Mouse (Mus musculus) liver, postnatal 0 days (tissue): ENCODE measurements around the gene Xpnpep1. TPM values are rescaled to one million over a fixed set of nuclear protein-coding genes. Genes with fewer than 3 reads are reported as not detected.

Experiments
- ATAC-seq: fragments of 200-750 bp; cut with Nextera tagmentation; 2 replicates; pipeline ENCODE4 v1.8.0; 2017; ENCODE audit warnings: mild to moderate bottlenecking, moderate library complexity
- DNase-seq: peaks from one replicate; pipeline ENCODE4 v3.0.0-alpha.2; 2016
- H3K27ac ChIP-seq: fragments of 300-500 bp; sonication (generic); 2 replicates; pipeline ENCODE4 v1.5.1; 2014; ENCODE audit warnings: antibody characterized with exemption, moderate library complexity, mild to moderate bottlenecking, low read depth
- H3K27me3 ChIP-seq: fragments of 300-500 bp; sonication (generic); 2 replicates; pipeline ENCODE4 v1.6.1; 2014; ENCODE audit warnings: low read length, control low read depth, mixed read lengths; ENCODE audit not compliant: insufficient read depth
- H3K36me3 ChIP-seq: fragments of 300-500 bp; sonication (generic); replicated peaks from 2 replicates; pipeline ENCODE4 v1.6.1; 2014; ENCODE audit warnings: mild to moderate bottlenecking, control low read depth, low read length, moderate library complexity, mixed read lengths; ENCODE audit not compliant: insufficient read depth
- H3K4me1 ChIP-seq: fragments of 300-500 bp; sonication (generic); 2 replicates; pipeline ENCODE4 v1.6.1; 2014; ENCODE audit warnings: antibody characterized with exemption, mild to moderate bottlenecking, control low read depth; ENCODE audit not compliant: insufficient read depth
- H3K4me2 ChIP-seq: fragments of 300-500 bp; sonication (generic); 2 replicates; pipeline ENCODE4 v1.6.1; 2014; ENCODE audit warnings: low read depth, mild to moderate bottlenecking, low read length, moderate library complexity, mixed read lengths
- H3K4me3 ChIP-seq: fragments of 300-500 bp; sonication (generic); 2 replicates; pipeline ENCODE4 v1.5.1; 2014; ENCODE audit warnings: low read depth, low read length
- H3K9ac ChIP-seq: fragments of 300-500 bp; sonication (generic); replicated peaks from 2 replicates; pipeline ENCODE4 v1.6.1; 2014; ENCODE audit warnings: mild to moderate bottlenecking, moderate library complexity
- H3K9me3 ChIP-seq: fragments of 300-500 bp; sonication (generic); 2 replicates; pipeline ENCODE4 v1.6.1; 2016; ENCODE audit warnings: mild to moderate bottlenecking, control low read depth, low read length, mixed read lengths
- CTCF ChIP-seq: sonication (generic); IDR thresholded peaks from 2 replicates; pipeline ENCODE4 v1.5.1; 2016; ENCODE audit warnings: antibody characterized with exemption, low read depth
- EP300 ChIP-seq: IDR thresholded peaks from 2 replicates; pipeline ENCODE4 v1.6.1; 2016; ENCODE audit warnings: antibody characterized with exemption, low read depth, mild to moderate bottlenecking
- WGBS: fragments of 180-500 bp; shearing (Covaris S2); extraction: QIAGEN DNeasy Blood & Tissue Kit; methylation state at CpG from one replicate; pipeline ENCODE4 v1.1.7; 2014; ENCODE audit not compliant: insufficient replicate concordance; 5-methylcytosine and 5-hydroxymethylcytosine counted together
- polyA plus RNA-seq: library from polyadenylated mRNA; unstranded; fragments of >200 nt; fragmentation: Nextera tagmentation; extraction: Ambion mirVana; gene quantifications from 2 replicates; pipeline ENCODE4 v1.2.1, GENCODE M21; 2015

Gene Xpnpep1
- polyA plus RNA-seq, 1 experiment from 2014 or later: 62.0 TPM

DNA sequence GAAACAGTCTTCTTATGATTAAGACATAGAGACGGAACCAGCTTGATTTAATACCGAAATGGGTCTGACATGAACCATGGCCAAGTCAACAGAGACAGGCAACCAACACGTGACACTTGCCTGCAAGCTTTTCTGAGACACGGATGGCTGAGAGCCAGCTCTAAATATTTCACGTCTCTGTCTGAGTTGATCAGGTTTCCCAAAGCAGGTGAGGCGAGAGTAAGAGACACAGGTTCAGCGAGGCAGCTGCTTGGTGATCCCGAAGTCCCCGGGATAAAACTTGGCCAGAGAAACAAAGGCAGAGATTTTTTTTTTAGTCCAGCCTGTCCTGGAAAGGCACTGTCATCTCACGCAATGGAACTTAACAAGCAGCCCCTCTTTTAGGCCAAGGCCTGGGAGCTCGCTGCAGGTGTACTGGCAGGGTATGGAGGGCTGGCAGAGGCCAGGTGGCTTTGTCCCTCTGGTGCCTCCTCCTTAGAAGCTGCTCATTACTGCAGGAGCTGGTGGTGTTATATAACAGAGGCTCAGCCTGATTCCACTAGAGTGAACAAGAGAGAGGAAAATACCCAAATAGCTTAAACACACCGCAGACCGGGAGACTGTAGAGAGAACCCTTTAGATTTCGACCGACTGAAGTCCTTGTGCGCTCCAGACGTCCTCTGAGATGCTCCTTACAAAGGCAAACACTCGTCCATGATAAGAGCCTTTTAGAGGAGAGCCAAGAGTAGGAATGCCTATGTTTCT is 36.4 kb upstream of the Xpnpep1 start:
- no peaks in the 10 kb centered on the region for H3K36me3 ChIP-seq
- TF ChIP-seq CTCF: no peak
- no peak for TF ChIP-seq EP300
- no peak overlapping the region for H3K4me3 ChIP-seq
- no peak overlapping the region for H3K9ac ChIP-seq
- H3K27me3 ChIP-seq: no peaks in the 10 kb centered on the region
- no peak for ATAC-seq
- 74% methylated on average over 18 of the region's 18 CpGs for WGBS
- H3K4me2 ChIP-seq: no peak overlapping the region
- no peak overlapping the region for H3K27ac ChIP-seq
- H3K9me3 ChIP-seq: no peaks in the 10 kb centered on the region
- H3K4me1 ChIP-seq: peaks cover 14% of the 10 kb centered on the region
- no peak for DNase-seq

DNA sequence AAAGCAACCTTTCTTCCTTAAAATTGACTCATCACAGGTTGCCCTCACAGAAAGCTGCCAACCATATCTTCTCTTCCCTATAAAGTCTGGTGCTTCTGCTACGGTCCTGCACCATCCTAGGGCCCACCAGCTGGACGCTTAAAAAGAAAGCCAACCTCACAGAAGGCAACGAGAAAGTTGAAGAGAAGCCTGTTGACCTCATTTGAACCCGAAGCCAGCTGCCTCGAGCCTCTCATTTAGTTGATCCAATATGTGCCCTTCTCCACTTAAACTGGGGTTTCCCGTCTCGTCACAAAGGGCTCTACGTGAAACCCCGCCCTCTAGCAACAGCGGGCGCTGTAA is 35.9 kb upstream of the Xpnpep1 start:
- H3K27me3 ChIP-seq: no peaks in the 10 kb centered on the region
- no peak overlapping the region for H3K4me2 ChIP-seq
- peaks cover 14% of the 10 kb centered on the region for H3K4me1 ChIP-seq
- ATAC-seq: no peak
- no peak overlapping the region for H3K9ac ChIP-seq
- DNase-seq: no peak
- WGBS: 83% methylated on average over 11 of the region's 11 CpGs
- H3K27ac ChIP-seq: no peak overlapping the region
- no peak overlapping the region for H3K4me3 ChIP-seq
- TF ChIP-seq EP300 (no peak), CTCF (no peak)
- no peaks in the 10 kb centered on the region for H3K36me3 ChIP-seq
- no peaks in the 10 kb centered on the region for H3K9me3 ChIP-seq

DNA sequence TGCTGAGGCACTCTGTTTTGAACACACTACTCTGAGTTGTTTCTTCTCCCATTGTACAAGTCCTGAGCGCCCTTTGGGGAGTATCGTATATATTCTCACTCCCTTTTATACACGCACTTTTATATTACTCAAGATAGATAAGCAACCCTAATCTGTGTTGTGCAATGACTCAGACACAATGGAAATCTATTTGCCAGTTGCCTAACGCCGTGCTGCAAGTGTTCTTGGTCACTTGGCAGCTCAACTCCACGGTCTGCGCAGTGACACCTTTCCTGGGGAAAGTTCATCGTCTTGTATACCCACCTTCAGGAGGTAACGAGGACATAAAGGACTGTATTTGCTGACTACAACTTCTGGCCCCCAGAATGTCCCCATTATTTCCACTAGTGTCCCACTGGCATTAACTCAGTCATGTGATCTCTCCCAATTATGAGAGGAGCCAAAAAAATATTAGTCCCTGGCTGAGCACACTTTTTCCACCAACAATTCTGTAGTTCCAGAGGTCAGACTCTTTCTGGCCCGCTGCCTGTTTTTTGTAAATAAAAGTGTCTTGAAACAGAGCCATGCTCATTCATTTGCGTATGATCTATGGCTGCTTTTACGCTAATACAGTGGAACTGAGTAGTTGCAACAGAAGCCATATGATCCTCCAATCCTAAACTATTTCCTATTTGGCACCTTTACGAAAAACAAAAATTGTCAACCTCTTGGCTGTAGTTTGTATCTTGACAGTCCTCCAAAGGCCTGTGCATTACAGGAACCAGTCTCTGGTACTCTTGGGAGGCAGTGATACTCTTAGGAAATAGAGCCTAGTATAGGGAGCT is 35.1 kb upstream of the Xpnpep1 start:
- H3K36me3 ChIP-seq: no peaks in the 10 kb centered on the region
- ATAC-seq (peak; percentile 43; the same call in 1 of the 2 replicates), DNase-seq (peak; percentile 33)
- no peak overlapping the region for H3K4me2 ChIP-seq
- peak overlapping the region; percentile 31; the same call in 1 of the 2 replicates for H3K27ac ChIP-seq
- no peak overlapping the region for H3K4me3 ChIP-seq
- H3K9me3 ChIP-seq: no peaks in the 10 kb centered on the region
- no peak overlapping the region for H3K9ac ChIP-seq
- peaks cover 12% of the 10 kb centered on the region for H3K4me1 ChIP-seq
- TF ChIP-seq CTCF (no peak), EP300 (no peak; the same call in 1 of the 2 replicates)
- WGBS: 60% methylated on average over 13 of the region's 13 CpGs
- H3K27me3 ChIP-seq: no peaks in the 10 kb centered on the region

DNA sequence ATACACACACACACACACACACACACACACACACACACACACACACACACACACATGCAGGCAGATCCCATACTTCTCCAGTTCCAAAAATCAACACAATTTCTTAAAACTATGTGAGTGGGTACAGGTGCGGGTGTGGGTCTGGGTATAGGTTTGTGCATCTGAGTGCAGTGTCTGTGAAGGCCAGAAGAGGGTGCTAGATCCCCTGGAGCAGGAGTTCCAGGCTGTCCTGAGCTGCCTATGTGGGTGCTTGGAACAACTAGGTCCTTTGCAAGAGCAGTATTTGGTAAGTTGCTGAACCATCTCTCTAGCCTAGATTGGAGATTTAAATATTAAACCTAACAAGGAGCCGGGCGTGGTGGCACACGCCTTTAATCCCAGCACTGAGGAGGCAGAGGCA is 33.5 kb upstream of the Xpnpep1 start:
- Histone ChIP-seq H3K4me1 (peaks cover 12% of the 10 kb centered on the region), H3K27ac (no peak overlapping the region), H3K36me3 (no peaks in the 10 kb centered on the region), H3K27me3 (no peaks in the 10 kb centered on the region), H3K4me2 (no peak overlapping the region), H3K9ac (no peak overlapping the region), H3K9me3 (no peaks in the 10 kb centered on the region), H3K4me3 (no peak overlapping the region)
- WGBS: 94% methylated on average over 4 of the region's 4 CpGs
- no peak for ATAC-seq
- DNase-seq: no peak
- TF ChIP-seq EP300 (no peak), CTCF (peak; percentile 57)

DNA sequence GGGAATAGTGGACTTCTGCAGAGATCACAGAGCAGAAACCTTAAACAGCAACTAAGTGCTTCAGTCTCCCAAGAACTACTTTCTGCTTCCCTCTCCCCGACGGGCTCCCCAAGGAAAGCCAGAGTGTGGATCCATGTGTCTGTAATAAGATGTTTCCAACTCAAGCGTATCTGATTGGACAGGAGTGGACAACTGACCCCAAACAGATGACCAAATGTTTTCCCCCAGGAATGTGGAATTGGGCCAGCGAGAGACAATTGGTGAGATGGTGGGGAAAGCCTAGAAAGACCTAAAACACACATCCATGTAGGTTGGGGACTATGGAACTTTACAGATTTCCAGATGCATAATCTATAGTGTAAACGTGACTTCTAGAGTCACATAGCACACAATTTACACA is 32.4 kb upstream of the Xpnpep1 start:
- no peak overlapping the region for H3K4me2 ChIP-seq
- H3K9ac ChIP-seq: no peak overlapping the region
- no peaks in the 10 kb centered on the region for H3K27me3 ChIP-seq
- H3K4me1 ChIP-seq: peaks cover 12% of the 10 kb centered on the region
- ATAC-seq (no peak), DNase-seq (no peak)
- TF ChIP-seq EP300 (no peak), CTCF (no peak)
- H3K9me3 ChIP-seq: no peaks in the 10 kb centered on the region
- WGBS: 82% methylated on average over 5 of the region's 5 CpGs
- H3K4me3 ChIP-seq: no peak overlapping the region
- H3K36me3 ChIP-seq: no peaks in the 10 kb centered on the region
- H3K27ac ChIP-seq: no peak overlapping the region

DNA sequence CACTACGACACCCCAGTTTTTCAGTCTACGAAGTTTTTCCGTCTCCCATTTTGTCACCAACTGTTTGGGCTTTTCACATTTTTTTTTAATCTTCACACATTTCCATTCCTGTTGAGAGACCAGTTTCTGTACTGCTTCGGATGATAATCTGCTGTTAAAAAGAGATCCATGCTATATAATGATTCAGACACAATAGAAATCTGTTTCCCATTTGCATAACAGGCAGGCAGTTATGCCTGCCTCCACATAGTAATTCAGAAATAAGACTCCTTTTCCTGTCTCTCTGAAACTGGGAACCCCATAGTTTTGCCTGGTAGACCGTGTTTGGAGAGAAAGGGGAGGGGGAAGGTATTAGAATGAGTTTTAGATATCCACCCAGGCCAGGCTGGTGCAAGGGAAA is 31.6 kb upstream of the Xpnpep1 start:
- H3K4me2 ChIP-seq: no peak overlapping the region
- H3K4me3 ChIP-seq: no peak overlapping the region
- H3K36me3 ChIP-seq: no peaks in the 10 kb centered on the region
- DNase-seq (no peak), ATAC-seq (no peak)
- 74% methylated on average over 5 of the region's 5 CpGs for WGBS
- no peak overlapping the region for H3K9ac ChIP-seq
- TF ChIP-seq EP300: no peak
- TF ChIP-seq CTCF: no peak
- no peaks in the 10 kb centered on the region for H3K27me3 ChIP-seq
- no peak overlapping the region for H3K27ac ChIP-seq
- no peaks in the 10 kb centered on the region for H3K9me3 ChIP-seq
- peaks cover 12% of the 10 kb centered on the region for H3K4me1 ChIP-seq
